Mouse (Mus musculus): ENCODE data around the gene Ccdc57. TPM values are rescaled to one million over a fixed set of nuclear protein-coding genes. Genes with fewer than 3 reads are reported as not detected.

The Ccdc57 gene
- polyA plus RNA-seq, 1 experiment from 2014 or later, result 8.8 TPM

DNA sequence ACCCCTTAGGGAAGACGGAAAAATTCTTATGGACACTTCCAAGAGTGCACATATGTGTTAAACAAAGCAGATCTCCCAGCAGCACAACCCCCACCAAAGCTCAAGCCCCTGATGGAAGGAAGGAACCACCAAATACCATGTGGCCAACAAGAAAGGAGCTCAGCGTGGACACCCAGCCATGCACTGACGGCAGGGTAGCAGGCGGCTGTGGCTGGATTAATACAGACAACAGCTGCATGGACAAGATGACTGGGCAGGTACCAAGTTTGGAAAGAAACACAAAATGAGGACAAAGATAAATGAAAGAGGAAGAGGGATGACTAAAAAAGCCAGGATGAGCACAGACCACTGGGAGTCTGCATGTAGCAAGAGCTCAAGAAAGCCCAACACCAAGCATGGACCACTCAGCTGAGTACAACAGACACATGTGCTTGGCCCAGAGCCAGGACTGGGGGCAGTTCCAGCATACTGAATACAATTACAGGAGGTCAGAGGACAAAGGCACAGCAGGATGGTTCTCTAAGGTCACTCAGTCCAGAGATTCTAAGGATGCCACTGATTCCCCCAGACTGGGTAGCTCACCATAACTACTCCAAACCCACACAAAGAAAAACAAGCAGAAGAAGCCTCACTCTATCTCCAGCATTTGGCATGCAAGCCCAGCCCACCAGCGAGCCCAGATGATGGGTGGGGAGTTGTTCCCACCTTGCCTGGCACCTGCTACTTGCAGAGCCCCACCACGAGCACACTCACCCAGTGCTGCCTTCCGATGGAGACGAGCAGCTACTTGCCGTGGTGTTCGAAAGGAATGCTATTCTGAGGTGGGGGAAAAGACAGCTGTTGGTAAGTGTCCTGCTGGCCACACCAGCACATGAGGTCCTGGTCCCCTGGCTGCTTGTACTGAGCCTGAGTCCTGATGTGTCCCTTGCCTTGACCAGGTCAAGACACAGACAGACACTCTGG is 31.8 kb upstream of the Ccdc57 start:
- Histone ChIP-seq H3K36me3 (ENCODE audit: control insufficient read depth, insufficient read depth) (peaks cover 53% of the 10 kb centered on the region), H3K27ac (ENCODE audit: low read length) (no peak overlapping the region), H3K4me1 (replicated peaks; ENCODE audit: control insufficient read depth, insufficient read depth, low read length) (no peaks in the 10 kb centered on the region), H3K9me3 (ENCODE audit: control insufficient read depth, low read length) (no peaks in the 10 kb centered on the region), H3K4me3 (replicated peaks; ENCODE audit: low read length) (no peak overlapping the region), H3K9ac (replicated peaks; ENCODE audit: low read depth, low read length) (no peak overlapping the region), H3K4me2 (ENCODE audit: low read length) (no peak overlapping the region), H3K27me3 (replicated peaks; ENCODE audit: control insufficient read depth, insufficient read depth, low read length) (no peaks in the 10 kb centered on the region)
- no peak for ATAC-seq
- WGBS, result 79% methylated on average over 10 of the region's 10 CpGs

GRCm38 (mm10) chr11:120962909-120963308 is 30.2 kb upstream of the Ccdc57 start:
- no peak overlapping the region for H3K4me3 ChIP-seq (replicated peaks; ENCODE audit: low read length)
- ATAC-seq, result no peak
- no peaks in the 10 kb centered on the region for H3K27me3 ChIP-seq (replicated peaks; ENCODE audit: control insufficient read depth, insufficient read depth, low read length)
- no peak overlapping the region for H3K27ac ChIP-seq (ENCODE audit: low read length)
- H3K4me2 ChIP-seq (ENCODE audit: low read length), result no peak overlapping the region
- H3K4me1 ChIP-seq (replicated peaks; ENCODE audit: control insufficient read depth, insufficient read depth, low read length), result no peaks in the 10 kb centered on the region
- WGBS, result 90% methylated on average over 7 of the region's 7 CpGs
- peaks cover 48% of the 10 kb centered on the region for H3K36me3 ChIP-seq (ENCODE audit: control insufficient read depth, insufficient read depth)
- no peaks in the 10 kb centered on the region for H3K9me3 ChIP-seq (ENCODE audit: control insufficient read depth, low read length)
- H3K9ac ChIP-seq (replicated peaks; ENCODE audit: low read depth, low read length), result no peak overlapping the region

- 90% methylated on average over 13 of the region's 13 CpGs for WGBS
- no peak for ATAC-seq
- Histone ChIP-seq H3K4me2 (ENCODE audit: low read length) (no peak overlapping the region), H3K36me3 (ENCODE audit: control insufficient read depth, insufficient read depth) (peaks cover 44% of the 10 kb centered on the region), H3K27me3 (replicated peaks; ENCODE audit: control insufficient read depth, insufficient read depth, low read length) (no peaks in the 10 kb centered on the region), H3K4me3 (replicated peaks; ENCODE audit: low read length) (no peak overlapping the region), H3K9ac (replicated peaks; ENCODE audit: low read depth, low read length) (no peak overlapping the region), H3K27ac (ENCODE audit: low read length) (no peak overlapping the region), H3K9me3 (ENCODE audit: control insufficient read depth, low read length) (no peaks in the 10 kb centered on the region), H3K4me1 (replicated peaks; ENCODE audit: control insufficient read depth, insufficient read depth, low read length) (no peaks in the 10 kb centered on the region)
Measured at GRCm38 (mm10) chr11:120962050-120962771, 29.5 kb upstream of the Ccdc57 start.

- Histone ChIP-seq H3K4me1 (replicated peaks; ENCODE audit: control insufficient read depth, insufficient read depth, low read length) (no peaks in the 10 kb centered on the region), H3K9ac (replicated peaks; ENCODE audit: low read depth, low read length) (no peak overlapping the region), H3K4me3 (replicated peaks; ENCODE audit: low read length) (no peak overlapping the region), H3K27me3 (replicated peaks; ENCODE audit: control insufficient read depth, insufficient read depth, low read length) (no peaks in the 10 kb centered on the region), H3K36me3 (ENCODE audit: control insufficient read depth, insufficient read depth) (peaks cover 40% of the 10 kb centered on the region), H3K27ac (ENCODE audit: low read length) (no peak overlapping the region), H3K9me3 (ENCODE audit: control insufficient read depth, low read length) (no peaks in the 10 kb centered on the region), H3K4me2 (ENCODE audit: low read length) (no peak overlapping the region)
- 80% methylated on average over 7 of the region's 7 CpGs for WGBS
- ATAC-seq, result no peak
Measured at GRCm38 (mm10) chr11:120961594-120961993, 28.9 kb upstream of the Ccdc57 start.

GRCm38 (mm10) chr11:120960248-120960647 is 27.6 kb upstream of the Ccdc57 start:
- Histone ChIP-seq H3K9me3 (ENCODE audit: control insufficient read depth, low read length) (no peaks in the 10 kb centered on the region), H3K4me2 (ENCODE audit: low read length) (no peak overlapping the region), H3K9ac (replicated peaks; ENCODE audit: low read depth, low read length) (no peak overlapping the region), H3K4me1 (replicated peaks; ENCODE audit: control insufficient read depth, insufficient read depth, low read length) (no peaks in the 10 kb centered on the region), H3K36me3 (ENCODE audit: control insufficient read depth, insufficient read depth) (peaks cover 33% of the 10 kb centered on the region), H3K27ac (ENCODE audit: low read length) (no peak overlapping the region), H3K4me3 (replicated peaks; ENCODE audit: low read length) (no peak overlapping the region), H3K27me3 (replicated peaks; ENCODE audit: control insufficient read depth, insufficient read depth, low read length) (no peaks in the 10 kb centered on the region)
- ATAC-seq, result no peak
- WGBS, result 71% methylated on average over 1 of the region's 1 CpGs

DNA sequence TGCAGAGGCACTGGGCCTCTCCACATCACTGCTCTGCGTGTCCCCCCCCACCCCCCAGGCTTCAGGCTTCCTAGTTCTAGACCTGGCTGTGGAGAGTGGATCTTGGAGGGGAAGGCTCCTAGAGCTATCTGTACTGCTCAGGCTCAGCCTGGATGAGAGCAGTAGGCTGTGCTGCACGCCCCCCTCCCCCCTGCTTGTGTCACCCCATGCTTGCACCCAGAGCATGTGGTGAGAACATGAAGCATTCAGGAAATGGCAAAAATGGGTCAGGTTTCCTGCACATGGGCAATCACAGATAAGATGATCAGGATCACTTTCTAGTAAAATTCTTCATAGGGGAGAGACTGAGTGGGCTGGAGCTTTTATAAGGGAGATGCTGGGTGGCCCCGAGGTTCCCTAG is 26.9 kb upstream of the Ccdc57 start:
- Histone ChIP-seq H3K9me3 (ENCODE audit: control insufficient read depth, low read length) (no peaks in the 10 kb centered on the region), H3K27ac (ENCODE audit: low read length) (no peak overlapping the region), H3K36me3 (ENCODE audit: control insufficient read depth, insufficient read depth) (peaks cover 27% of the 10 kb centered on the region), H3K4me3 (replicated peaks; ENCODE audit: low read length) (no peak overlapping the region), H3K27me3 (replicated peaks; ENCODE audit: control insufficient read depth, insufficient read depth, low read length) (no peaks in the 10 kb centered on the region), H3K9ac (replicated peaks; ENCODE audit: low read depth, low read length) (no peak overlapping the region), H3K4me1 (replicated peaks; ENCODE audit: control insufficient read depth, insufficient read depth, low read length) (no peaks in the 10 kb centered on the region), H3K4me2 (ENCODE audit: low read length) (no peak overlapping the region)
- ATAC-seq, result no peak
- 83% methylated on average over 3 of the region's 3 CpGs for WGBS

GRCm38 (mm10) chr11:120959066-120959465 is 26.4 kb upstream of the Ccdc57 start:
- no peak overlapping the region for H3K27ac ChIP-seq (ENCODE audit: low read length)
- 88% methylated on average over 17 of the region's 18 CpGs for WGBS
- ATAC-seq, result no peak
- no peak overlapping the region for H3K4me2 ChIP-seq (ENCODE audit: low read length)
- H3K27me3 ChIP-seq (replicated peaks; ENCODE audit: control insufficient read depth, insufficient read depth, low read length), result no peaks in the 10 kb centered on the region
- no peaks in the 10 kb centered on the region for H3K4me1 ChIP-seq (replicated peaks; ENCODE audit: control insufficient read depth, insufficient read depth, low read length)
- H3K36me3 ChIP-seq (ENCODE audit: control insufficient read depth, insufficient read depth), result peaks cover 27% of the 10 kb centered on the region
- H3K4me3 ChIP-seq (replicated peaks; ENCODE audit: low read length), result no peak overlapping the region
- no peak overlapping the region for H3K9ac ChIP-seq (replicated peaks; ENCODE audit: low read depth, low read length)
- no peaks in the 10 kb centered on the region for H3K9me3 ChIP-seq (ENCODE audit: control insufficient read depth, low read length)

GRCm38 (mm10) chr11:120957731-120958257 is 25.1 kb upstream of the Ccdc57 start:
- H3K9ac ChIP-seq (replicated peaks; ENCODE audit: low read depth, low read length), result no peak overlapping the region
- H3K36me3 ChIP-seq (ENCODE audit: control insufficient read depth, insufficient read depth), result peaks cover 20% of the 10 kb centered on the region
- no peaks in the 10 kb centered on the region for H3K9me3 ChIP-seq (ENCODE audit: control insufficient read depth, low read length)
- no peak overlapping the region for H3K4me2 ChIP-seq (ENCODE audit: low read length)
- no peak for ATAC-seq
- H3K4me3 ChIP-seq (replicated peaks; ENCODE audit: low read length), result no peak overlapping the region
- H3K27me3 ChIP-seq (replicated peaks; ENCODE audit: control insufficient read depth, insufficient read depth, low read length), result no peaks in the 10 kb centered on the region
- no peak overlapping the region for H3K27ac ChIP-seq (ENCODE audit: low read length)
- no peaks in the 10 kb centered on the region for H3K4me1 ChIP-seq (replicated peaks; ENCODE audit: control insufficient read depth, insufficient read depth, low read length)
- WGBS, result 77% methylated on average over 15 of the region's 15 CpGs

- no peak overlapping the region for H3K4me2 ChIP-seq (ENCODE audit: low read length)
- 69% methylated on average over 8 of the region's 8 CpGs for WGBS
- H3K36me3 ChIP-seq (ENCODE audit: control insufficient read depth, insufficient read depth), result peaks cover 14% of the 10 kb centered on the region
- no peak overlapping the region for H3K27ac ChIP-seq (ENCODE audit: low read length)
- H3K9me3 ChIP-seq (ENCODE audit: control insufficient read depth, low read length), result no peaks in the 10 kb centered on the region
- ATAC-seq, result no peak
- no peak overlapping the region for H3K9ac ChIP-seq (replicated peaks; ENCODE audit: low read depth, low read length)
- no peaks in the 10 kb centered on the region for H3K27me3 ChIP-seq (replicated peaks; ENCODE audit: control insufficient read depth, insufficient read depth, low read length)
- no peak overlapping the region for H3K4me3 ChIP-seq (replicated peaks; ENCODE audit: low read length)
- no peaks in the 10 kb centered on the region for H3K4me1 ChIP-seq (replicated peaks; ENCODE audit: control insufficient read depth, insufficient read depth, low read length)
Measured at GRCm38 (mm10) chr11:120957052-120957451, 24.4 kb upstream of the Ccdc57 start.
